Mouse (Mus musculus) leukemia stem cell, adult 10-12 weeks (primary cell): ENCODE results near the gene Slc25a40. TPM values are rescaled to one million over a fixed set of nuclear protein-coding genes. Genes with fewer than 3 reads are reported as not detected.

Source experiments
- polyA plus RNA-seq: library from polyadenylated mRNA; stranded (reverse); fragments of >175 nt; gene quantifications from 2 replicates; pipeline ENCODE4 v1.2.3, GENCODE M21; 2012; ENCODE audit warnings: low replicate concordance

Gene Slc25a40
- polyA plus RNA-seq, result 2.1 and 2.7 TPM in 2 replicates

GRCm38 (mm10) chr5:8422157-8422931, at the start of gene Slc25a40, which contains the start of gene Dbf4:
TSS of gene Slc25a40 (plus strand) at chr5:8422850.
TSS of gene Dbf4 (minus strand) at chr5:8422716.

Other genes starting within 250 kb of the Slc25a40 start
- 0.45 and 1.1 TPM in 2 replicates for gene Adam22, start 54.7 kb upstream of the Slc25a40 start, polyA plus RNA-seq
- 15.9 and 36.2 TPM in 2 replicates for gene Dbf4, start 134 bp upstream of the Slc25a40 start, polyA plus RNA-seq
- 0.11 and 0.21 TPM in 2 replicates for gene Rundc3b, start 200.1 kb downstream of the Slc25a40 start, polyA plus RNA-seq
- gene Abcb1a, start 237.2 kb downstream of the Slc25a40 start, polyA plus RNA-seq, result 0.33 TPM in 1 of 2 replicates, not detected in the other